Mouse (Mus musculus) midbrain, embryonic 13.5 days (tissue): ENCODE results near the gene Ppp6r2. TPM values are rescaled to one million over a fixed set of nuclear protein-coding genes. Genes with fewer than 3 reads are reported as not detected.

Experiments used
- ATAC-seq: fragments of 200-750 bp; cut with Nextera tagmentation; 2 replicates; pipeline ENCODE4 v1.8.0; 2017; ENCODE audit warnings: mild to moderate bottlenecking, moderate TSS enrichment, moderate library complexity
- H3K27ac ChIP-seq: fragments of 300-500 bp; sonication (generic); 2 replicates; pipeline ENCODE4 v1.5.1; 2015; ENCODE audit warnings: inconsistent platforms, mild to moderate bottlenecking, moderate library complexity
- H3K27me3 ChIP-seq: fragments of 300-500 bp; sonication (generic); 2 replicates; pipeline ENCODE4 v1.6.1; 2015; ENCODE audit warnings: mild to moderate bottlenecking, inconsistent platforms
- H3K36me3 ChIP-seq: fragments of 300-500 bp; sonication (generic); 2 replicates; pipeline ENCODE4 v1.6.1; 2015; ENCODE audit warnings: mild to moderate bottlenecking, inconsistent platforms
- H3K4me1 ChIP-seq: fragments of 300-500 bp; sonication (generic); replicated peaks from 2 replicates; pipeline ENCODE4 v1.6.1; 2015; ENCODE audit warnings: inconsistent platforms
- H3K4me2 ChIP-seq: fragments of 300-500 bp; sonication (generic); replicated peaks from 2 replicates; pipeline ENCODE4 v1.6.1; 2015; ENCODE audit warnings: moderate library complexity, mild to moderate bottlenecking, inconsistent platforms
- H3K4me3 ChIP-seq: fragments of 300-500 bp; sonication (generic); replicated peaks from 2 replicates; pipeline ENCODE4 v1.5.1; 2015; ENCODE audit warnings: mild to moderate bottlenecking, inconsistent platforms
- H3K9ac ChIP-seq: fragments of 300-500 bp; sonication (generic); replicated peaks from 2 replicates; pipeline ENCODE4 v1.6.1; 2015; ENCODE audit warnings: mild to moderate bottlenecking, inconsistent platforms
- H3K9me3 ChIP-seq: fragments of 300-500 bp; sonication (generic); 2 replicates; pipeline ENCODE4 v1.6.1; 2016; ENCODE audit warnings: mild to moderate bottlenecking, inconsistent platforms
- WGBS: fragments of 180-500 bp; shearing (Covaris S2); methylation state at CpG from one replicate; pipeline ENCODE4 v1.1.7; 2015; 5-methylcytosine and 5-hydroxymethylcytosine counted together
- microRNA-seq: library from miRNA; unstranded; fragments of <30 nt; microRNA quantifications from one replicate; pipeline ENCODE4, GENCODE M21; 2016
- polyA plus RNA-seq: library from polyadenylated mRNA; unstranded; fragments of >200 nt; fragmentation: Nextera tagmentation; extraction: Ambion mirVana; gene quantifications from 2 replicates; pipeline ENCODE4 v1.2.1, GENCODE M21; 2015

The Ppp6r2 gene
- polyA plus RNA-seq, 1 experiment from 2014 or later: 86.6 TPM

- 67% methylated on average over 11 of the region's 11 CpGs for WGBS
- Histone ChIP-seq H3K27me3 (0 out of 2 replicates have a peak, but pooled peaks cover 4% of the 10 kb centered on the region), H3K9ac (no peak overlapping the region), H3K4me2 (no peak overlapping the region), H3K9me3 (no peaks in the 10 kb centered on the region), H3K4me3 (no peak overlapping the region), H3K4me1 (peaks cover 28% of the 10 kb centered on the region), H3K27ac (no peak overlapping the region), H3K36me3 (no peaks in the 10 kb centered on the region)
- ATAC-seq: no peak
Observed at GRCm38 (mm10) chr15:89316146-89316545, 104.8 kb downstream of the Ppp6r2 start.

GRCm38 (mm10) chr15:89321264-89321663 lies 109.9 kb downstream of the Ppp6r2 start:
- no peak overlapping the region for H3K9ac ChIP-seq
- H3K4me3 ChIP-seq: no peak overlapping the region
- no peaks in the 10 kb centered on the region for H3K36me3 ChIP-seq
- 84% methylated on average over 8 of the region's 8 CpGs for WGBS
- peaks cover 25% of the 10 kb centered on the region for H3K27me3 ChIP-seq
- no peak overlapping the region for H3K27ac ChIP-seq
- H3K4me1 ChIP-seq: 0 out of 2 replicates have a peak, but pooled peaks cover 6% of the 10 kb centered on the region
- no peaks in the 10 kb centered on the region for H3K9me3 ChIP-seq
- ATAC-seq: no peak
- H3K4me2 ChIP-seq: no peak overlapping the region

- Histone ChIP-seq H3K4me1 (0 out of 2 replicates have a peak, but pooled peaks cover 6% of the 10 kb centered on the region), H3K27me3 (peaks cover 25% of the 10 kb centered on the region), H3K9me3 (no peaks in the 10 kb centered on the region), H3K27ac (no peak within 1 kb of the TSS), H3K4me2 (peak within 1 kb of the TSS; percentile 31), H3K9ac (no peak within 1 kb of the TSS), H3K36me3 (no peaks in the 10 kb centered on the region), H3K4me3 (no peak within 1 kb of the TSS)
- ATAC-seq: no peak
- WGBS: 9% methylated on average over 26 of the region's 26 CpGs
Observed at GRCm38 (mm10) chr15:89322670-89323522, 111.5 kb downstream of the Ppp6r2 start, which contains the start of gene Adm2. Gene Adm2, plus strand, starts transcription at chr15:89322720.

GRCm38 (mm10) chr15:89323656-89324055 lies 112.3 kb downstream of the Ppp6r2 start:
- Histone ChIP-seq H3K9me3 (no peaks in the 10 kb centered on the region), H3K36me3 (no peaks in the 10 kb centered on the region), H3K27me3 (peaks cover 21% of the 10 kb centered on the region), H3K4me1 (0 out of 2 replicates have a peak, but pooled peaks cover 6% of the 10 kb centered on the region), H3K27ac (no peak overlapping the region), H3K4me3 (no peak overlapping the region), H3K9ac (no peak overlapping the region), H3K4me2 (no peak overlapping the region)
- ATAC-seq: no peak
- WGBS: 90% methylated on average over 4 of the region's 4 CpGs

- ATAC-seq: no peak
- 0 out of 2 replicates have a peak, but pooled peaks cover 6% of the 10 kb centered on the region for H3K4me1 ChIP-seq
- H3K9me3 ChIP-seq: no peaks in the 10 kb centered on the region
Observed at GRCm38 (mm10) chr15:89326441-89326840, 115.1 kb downstream of the Ppp6r2 start.

GRCm38 (mm10) chr15:89334271-89334670 lies 122.9 kb downstream of the Ppp6r2 start, which contains the start of gene Miox:
Gene Miox, plus strand, starts transcription at chr15:89334398.
- no peak for ATAC-seq
- 94% methylated on average over 7 of the region's 7 CpGs for WGBS
- no peak within 1 kb of the TSS for H3K27ac ChIP-seq

More at GRCm38 (mm10) chr15:89326441-89326840, 115.1 kb downstream of the Ppp6r2 start:
- no peak overlapping the region for H3K4me3 ChIP-seq
- H3K36me3 ChIP-seq: no peaks in the 10 kb centered on the region
- no peak overlapping the region for H3K27ac ChIP-seq
- no peak overlapping the region for H3K9ac ChIP-seq
- 71% methylated on average over 5 of the region's 5 CpGs for WGBS
- H3K27me3 ChIP-seq: peaks cover 19% of the 10 kb centered on the region
- H3K4me2 ChIP-seq: no peak overlapping the region

GRCm38 (mm10) chr15:89334774-89335537 lies 123.6 kb downstream of the Ppp6r2 start:
- H3K36me3 ChIP-seq: no peaks in the 10 kb centered on the region
- H3K4me2 ChIP-seq: no peak overlapping the region
- H3K27ac ChIP-seq: no peak overlapping the region
- H3K9me3 ChIP-seq: no peaks in the 10 kb centered on the region
- no peak overlapping the region for H3K9ac ChIP-seq
- H3K4me3 ChIP-seq: no peak overlapping the region
- no peaks in the 10 kb centered on the region for H3K4me1 ChIP-seq
- no peaks in the 10 kb centered on the region for H3K27me3 ChIP-seq
- 83% methylated on average over 17 of the region's 17 CpGs for WGBS
- no peak for ATAC-seq

More at GRCm38 (mm10) chr15:89334271-89334670, 122.9 kb downstream of the Ppp6r2 start, which contains the start of gene Miox:
- Histone ChIP-seq H3K4me2 (no peak within 1 kb of the TSS), H3K9me3 (no peaks in the 10 kb centered on the region), H3K36me3 (no peaks in the 10 kb centered on the region), H3K4me1 (no peaks in the 10 kb centered on the region), H3K4me3 (no peak within 1 kb of the TSS), H3K27me3 (no peaks in the 10 kb centered on the region), H3K9ac (no peak within 1 kb of the TSS)

- Histone ChIP-seq H3K9ac (no peak overlapping the region), H3K4me1 (no peaks in the 10 kb centered on the region), H3K4me3 (no peak overlapping the region), H3K4me2 (no peak overlapping the region), H3K36me3 (no peaks in the 10 kb centered on the region), H3K9me3 (no peaks in the 10 kb centered on the region), H3K27me3 (no peaks in the 10 kb centered on the region), H3K27ac (no peak overlapping the region)
- ATAC-seq: no peak
- WGBS: 87% methylated on average over 14 of the region's 14 CpGs
Observed at GRCm38 (mm10) chr15:89336422-89336821, 125.1 kb downstream of the Ppp6r2 start.

Small RNA genes lying within 50 kb of the gene (microRNA-seq; reads per million reads assigned to microRNA genes)
- gene Mir6958 (3.9 reads per million, percentile 16 among the genes with 10 or more reads in this experiment), gene Mir6959 (0.82 reads per million), gene Mir7118 (not detected)

Other genes with a start within 250 kb of the Ppp6r2 start
- gene Mlc1, start 232.5 kb upstream of the Ppp6r2 start, polyA plus RNA-seq: 5.7 and 8.1 TPM in 2 replicates
- gene Mov10l1, start 228.6 kb upstream of the Ppp6r2 start, polyA plus RNA-seq: not detected in 2 replicates
- 4.1 and 4.5 TPM in 2 replicates for gene Panx2, start 151.8 kb upstream of the Ppp6r2 start, polyA plus RNA-seq
- gene Trabd, start 136.4 kb upstream of the Ppp6r2 start, polyA plus RNA-seq: 36.8 and 40.7 TPM in 2 replicates
- gene Selenoo, start 122.5 kb upstream of the Ppp6r2 start, polyA plus RNA-seq: 20.2 and 23.9 TPM in 2 replicates
- gene Tubgcp6, start 88.4 kb upstream of the Ppp6r2 start, polyA plus RNA-seq: 17.4 and 19.9 TPM in 2 replicates
- 25.0 and 26.0 TPM in 2 replicates for gene Hdac10, start 82.9 kb upstream of the Ppp6r2 start, polyA plus RNA-seq
- 8.2 TPM in 2 replicates for gene Mapk12, start 70.8 kb upstream of the Ppp6r2 start, polyA plus RNA-seq
- gene Mapk11, start 61.9 kb upstream of the Ppp6r2 start, polyA plus RNA-seq: 39.8 and 44.2 TPM in 2 replicates
- gene Plxnb2, start 30.8 kb upstream of the Ppp6r2 start, polyA plus RNA-seq: 102 and 115 TPM in 2 replicates
- gene Dennd6b, start 15.1 kb upstream of the Ppp6r2 start, polyA plus RNA-seq: 84.0 and 85.3 TPM in 2 replicates
- 80.6 and 88.7 TPM in 2 replicates for gene Sbf1, start 103.8 kb downstream of the Ppp6r2 start, polyA plus RNA-seq
- not detected in 2 replicates for gene Adm2, start 111.2 kb downstream of the Ppp6r2 start, polyA plus RNA-seq
- gene Miox, start 122.8 kb downstream of the Ppp6r2 start, polyA plus RNA-seq: not detected in 2 replicates
- gene Lmf2, start 144.1 kb downstream of the Ppp6r2 start, polyA plus RNA-seq: 32.1 and 36.4 TPM in 2 replicates
- 121 and 130 TPM in 2 replicates for gene Ncaph2, start 144.2 kb downstream of the Ppp6r2 start, polyA plus RNA-seq
- gene Sco2, start 162.3 kb downstream of the Ppp6r2 start, polyA plus RNA-seq: 7.3 and 9.4 TPM in 2 replicates
- 2.3 and 2.4 TPM in 2 replicates for gene Tymp, start 165.5 kb downstream of the Ppp6r2 start, polyA plus RNA-seq
- gene Odf3b, start 167.7 kb downstream of the Ppp6r2 start, polyA plus RNA-seq: 1.3 TPM in 2 replicates
- not detected in 2 replicates for gene Klhdc7b, start 173.4 kb downstream of the Ppp6r2 start, polyA plus RNA-seq
- not detected in 2 replicates for gene Syce3, start 198.9 kb downstream of the Ppp6r2 start, polyA plus RNA-seq
- gene Cpt1b, start 214.3 kb downstream of the Ppp6r2 start, polyA plus RNA-seq: 0.94 and 1.3 TPM in 2 replicates
- 6.6 and 6.9 TPM in 2 replicates for gene C730034F03Rik, start 218.0 kb downstream of the Ppp6r2 start, polyA plus RNA-seq
- not detected in 2 replicates for gene Gm44502, start 218.1 kb downstream of the Ppp6r2 start, polyA plus RNA-seq
- gene Chkb, start 218.4 kb downstream of the Ppp6r2 start, polyA plus RNA-seq: 79.7 and 81.4 TPM in 2 replicates
- gene Mapk8ip2, start 242.4 kb downstream of the Ppp6r2 start, polyA plus RNA-seq: 72.9 and 75.9 TPM in 2 replicates